Mouse (Mus musculus) adrenal gland, adult 8-10 months (tissue): Measurements from ENCODE around the gene Dda1. TPM values are rescaled to one million over a fixed set of nuclear protein-coding genes. Genes with fewer than 3 reads are reported as not detected.

Experiments used
- total RNA-seq, 4 experiments: library from RNA; stranded (reverse); gene quantifications; 2 replicates each; pipeline ENCODE4 v1.2.4; 2022

The Dda1 gene
- total RNA-seq, 4 experiments from 2014 or later = 51.7 to 65.2 (median 57.9) TPM

Other genes starting within 250 kb of the Dda1 start
- 10 to 100 TPM; 35.6 to 57.9 (median 44.9) TPM for gene Myo9b, start 196.5 kb upstream of the Dda1 start, total RNA-seq
- gene Haus8, start 196.3 kb upstream of the Dda1 start, total RNA-seq = 10 to 100 TPM; 11.0 to 22.3 (median 16.0) TPM
- gene Use1, start 102.4 kb upstream of the Dda1 start, total RNA-seq = 100 to 1,000 TPM; 203 to 262 (median 232) TPM
- gene Ocel1, start 97.9 kb upstream of the Dda1 start, total RNA-seq = 10 to 100 TPM; 15.9 to 18.8 (median 17.7) TPM
- 10 to 100 TPM; 59.1 to 67.2 (median 62.7) TPM for gene Nr2f6, start 87.2 kb upstream of the Dda1 start, total RNA-seq
- gene Ushbp1, start 73.4 kb upstream of the Dda1 start, total RNA-seq = 10 to 100 TPM; 11.4 to 25.1 (median 18.2) TPM
- gene Babam1, start 72.3 kb upstream of the Dda1 start, total RNA-seq = 100 to 1,000 TPM; 101 to 137 (median 120) TPM
- 1 to 10 TPM in 1 of 4 experiments, under 1 TPM in 2, not detected in 1; 0.56 to 1.2 (median 0.92) TPM for gene Ankle1, start 63.2 kb upstream of the Dda1 start, total RNA-seq
- 10 to 100 TPM; 85.3 to 96.2 (median 92.1) TPM for gene Abhd8, start 5.5 kb upstream of the Dda1 start, total RNA-seq
- gene Mrpl34, start 4.2 kb upstream of the Dda1 start, total RNA-seq = 100 to 1,000 TPM in 1 of 4 experiments, 10 to 100 TPM in 3; 64.7 to 108 (median 88.7) TPM
- 10 to 100 TPM; 13.5 to 24.7 (median 20.6) TPM for gene Ano8, start 16.8 kb downstream of the Dda1 start, total RNA-seq
- gene Gtpbp3, start 18.9 kb downstream of the Dda1 start, total RNA-seq = 10 to 100 TPM; 23.1 to 32.0 (median 29.0) TPM
- gene Plvap, start 42.6 kb downstream of the Dda1 start, total RNA-seq = 100 to 1,000 TPM; 195 to 255 (median 230) TPM
- gene Ccdc194, start 56.5 kb downstream of the Dda1 start, total RNA-seq = not detected
- 10 to 100 TPM; 54.3 to 91.2 (median 67.9) TPM for gene Bst2, start 68.3 kb downstream of the Dda1 start, total RNA-seq
- 10 to 100 TPM; 72.6 to 87.3 (median 82.3) TPM for gene Mvb12a, start 73.7 kb downstream of the Dda1 start, total RNA-seq
- gene Tmem221, start 89.7 kb downstream of the Dda1 start, total RNA-seq = 1 to 10 TPM; 5.1 to 7.0 (median 5.8) TPM
- gene Nxnl1, start 97.4 kb downstream of the Dda1 start, total RNA-seq = 1 to 10 TPM in 1 of 4 experiments, under 1 TPM in 3; 0.40 to 1.3 (median 0.49) TPM
- gene Slc27a1, start 99.7 kb downstream of the Dda1 start, total RNA-seq = 100 to 1,000 TPM; 141 to 186 (median 160) TPM
- 100 to 1,000 TPM; 116 to 141 (median 124) TPM for gene Pgls, start 123.0 kb downstream of the Dda1 start, total RNA-seq
- gene Fam129c, start 128.4 kb downstream of the Dda1 start, total RNA-seq = 1 to 10 TPM; 1.5 to 3.0 (median 2.3) TPM
- 10 to 100 TPM; 64.7 to 78.0 (median 69.1) TPM for gene Colgalt1, start 141.8 kb downstream of the Dda1 start, total RNA-seq
- 10 to 100 TPM in 3 of 4 experiments, 1 to 10 TPM in 1; 9.8 to 11.8 (median 11.4) TPM for gene Unc13a, start 202.6 kb downstream of the Dda1 start, total RNA-seq
- 10 to 100 TPM; 10.7 to 21.8 (median 16.6) TPM for gene Jak3, start 207.1 kb downstream of the Dda1 start, total RNA-seq
- gene Insl3, start 220.0 kb downstream of the Dda1 start, total RNA-seq = 10 to 100 TPM in 1 of 4 experiments, 1 to 10 TPM in 3; 3.9 to 12.3 (median 7.1) TPM
- 1 to 10 TPM; 3.0 to 5.1 (median 4.4) TPM for gene B3gnt3, start 232.6 kb downstream of the Dda1 start, total RNA-seq